Mouse (Mus musculus): ENCODE data around the gene Npm3.

DNA sequence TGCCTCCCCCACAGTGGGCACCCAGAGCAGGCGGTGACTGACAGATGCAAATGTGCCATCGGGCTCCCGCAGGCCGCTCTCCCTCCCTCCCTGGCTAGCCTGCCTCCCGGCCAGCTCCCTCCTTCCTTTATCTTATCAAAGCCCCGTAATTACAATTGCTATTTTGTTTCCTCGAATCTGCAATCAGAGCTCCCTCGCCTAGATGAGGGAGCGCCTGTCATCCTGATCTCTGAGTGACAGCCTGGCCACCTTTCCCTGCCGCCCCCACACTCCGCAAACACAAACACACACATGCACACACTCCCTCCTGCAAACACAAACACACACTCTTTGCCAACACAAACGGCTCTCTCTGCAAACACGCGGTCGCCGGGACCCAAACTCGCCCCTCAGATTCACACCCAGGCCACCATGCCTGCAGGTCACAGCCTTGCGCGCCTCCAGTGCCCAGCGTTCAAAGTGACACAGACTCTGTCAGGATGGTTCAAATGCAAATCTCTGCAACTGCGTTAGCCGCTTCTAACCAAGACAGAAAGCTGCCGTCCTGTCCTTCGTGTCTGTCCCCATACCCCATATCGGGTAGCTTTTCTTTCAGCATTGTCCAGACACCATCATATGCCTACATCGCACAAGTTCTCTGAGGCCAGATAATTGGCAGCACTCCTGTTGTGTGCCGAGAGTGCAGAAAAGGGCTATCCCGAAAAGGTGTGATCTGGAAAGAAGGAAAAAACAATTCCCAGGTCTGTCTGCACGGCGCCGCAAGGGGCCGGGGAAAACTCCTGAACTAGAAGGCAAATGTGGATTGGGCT, 3.8 kb downstream of the Npm3 start:
- TF ChIP-seq POLR2A (IDR thresholded peaks at IDR 0.05; ENCODE audit: low read depth, low read length) (no peak), CTCF (IDR thresholded peaks at IDR 0.05; ENCODE audit: extremely low read depth, insufficient read depth, insufficient read length, insufficient replicate concordance) (no peak)
